Mouse (Mus musculus): ENCODE measurements around the gene Ammecr1.

Ammecr1 gene

DNA sequence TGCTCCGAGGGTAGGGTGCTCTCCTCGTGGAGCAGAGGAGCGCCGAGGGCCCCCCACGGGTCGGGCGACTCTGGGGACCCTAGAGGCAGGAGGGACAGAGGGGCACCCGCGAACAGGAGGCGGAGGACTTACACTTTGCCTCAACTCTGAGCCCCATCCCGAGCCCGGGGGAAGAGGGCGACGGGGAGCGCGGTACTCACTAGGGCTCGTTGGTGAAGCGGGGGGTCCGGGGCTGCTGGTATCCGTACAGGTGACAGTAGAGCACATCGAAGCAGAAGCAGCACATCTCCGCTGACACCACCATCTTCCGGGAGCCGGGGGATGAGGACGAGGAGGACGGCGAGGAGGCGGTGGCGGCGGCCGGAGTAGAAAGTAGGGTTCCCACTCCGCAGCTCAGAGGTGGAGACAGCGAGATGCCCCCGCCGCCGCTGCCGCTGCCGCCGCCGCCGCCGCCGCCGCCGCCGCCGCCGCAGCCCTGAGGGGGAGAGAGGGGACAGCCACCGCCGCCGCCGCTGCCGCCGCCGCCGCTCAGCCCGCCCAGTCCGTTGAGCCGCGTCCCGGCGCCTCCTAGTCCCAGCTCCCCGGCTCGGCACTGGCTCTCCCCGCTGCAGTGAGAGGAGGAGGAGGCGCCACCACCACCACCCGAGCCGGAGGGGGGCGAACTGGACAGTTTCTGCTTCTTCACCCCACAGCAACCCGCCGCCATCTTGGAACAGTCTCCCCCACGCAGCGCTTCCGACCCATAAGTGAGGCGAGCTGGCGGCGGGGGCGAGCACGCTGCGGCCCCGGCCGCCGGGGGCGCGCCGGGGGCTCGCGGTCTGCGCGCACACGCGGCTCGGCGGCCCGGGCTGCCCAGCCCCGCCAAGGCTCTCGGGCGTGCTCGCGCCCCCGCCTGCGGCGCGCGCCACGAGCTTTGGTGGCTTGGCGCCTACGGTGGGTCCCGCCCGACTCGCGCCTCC, at the start of gene Ammecr1:
TSS of gene Ammecr1 (minus strand) at position 721 of the 959 bp plus-strand sequence.
- peak; percentile 71 to 87 for DNase-seq (ENCODE audit: low spot score in 2 of 2)

- no peak for DNase-seq (ENCODE audit: low spot score in 2 of 2)
Observed at GRCm38 (mm10) chrX:143014118-143014517, 47.6 kb upstream of the Ammecr1 start.

- no peak for DNase-seq (ENCODE audit: low spot score in 2 of 2)
Observed at GRCm38 (mm10) chrX:143012334-143012733, 45.8 kb upstream of the Ammecr1 start.

- DNase-seq (ENCODE audit: low spot score in 2 of 2), result no peak
Observed at GRCm38 (mm10) chrX:143011865-143012264, 45.3 kb upstream of the Ammecr1 start.

DNA sequence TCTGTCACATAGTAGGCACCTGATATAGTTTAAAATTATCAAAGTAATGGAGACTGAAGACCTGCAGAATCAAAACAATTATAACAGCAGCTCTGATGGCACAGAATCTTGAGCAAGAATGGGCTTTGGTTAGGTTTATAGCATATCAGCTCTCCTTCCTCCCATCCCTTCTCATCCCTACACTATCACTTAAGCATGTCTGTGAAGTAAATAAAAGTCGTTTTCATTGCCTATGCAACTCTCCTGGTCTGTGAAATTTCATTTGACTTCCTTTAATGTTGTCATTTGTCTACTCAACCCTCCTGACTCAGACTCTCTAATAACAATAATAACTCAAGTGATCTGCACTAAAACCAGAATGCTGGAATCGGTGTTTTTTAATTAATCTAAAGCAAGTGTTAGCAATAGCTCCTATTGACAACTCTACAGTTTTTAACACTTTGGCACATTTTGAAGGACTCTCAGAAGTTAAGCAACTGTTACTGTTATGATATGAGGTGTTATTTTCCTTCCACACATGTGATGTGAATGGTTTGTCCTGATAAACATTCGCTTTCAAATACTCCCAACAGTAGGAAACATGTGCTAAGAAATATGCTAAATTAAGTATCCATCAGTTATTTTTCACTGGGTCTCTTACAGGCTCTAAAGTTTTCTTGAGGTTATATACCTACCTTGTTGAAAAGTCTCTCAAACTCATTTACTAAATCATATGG, 37.8 kb upstream of the Ammecr1 start:
- no peak for DNase-seq (ENCODE audit: low spot score in 2 of 2)

GRCm38 (mm10) chrX:142997214-142997613, 30.7 kb upstream of the Ammecr1 start:
- DNase-seq (ENCODE audit: low spot score in 2 of 2), result no peak

GRCm38 (mm10) chrX:142994514-142994913, 28.0 kb upstream of the Ammecr1 start:
- no peak for DNase-seq (ENCODE audit: low spot score in 2 of 2)

DNA sequence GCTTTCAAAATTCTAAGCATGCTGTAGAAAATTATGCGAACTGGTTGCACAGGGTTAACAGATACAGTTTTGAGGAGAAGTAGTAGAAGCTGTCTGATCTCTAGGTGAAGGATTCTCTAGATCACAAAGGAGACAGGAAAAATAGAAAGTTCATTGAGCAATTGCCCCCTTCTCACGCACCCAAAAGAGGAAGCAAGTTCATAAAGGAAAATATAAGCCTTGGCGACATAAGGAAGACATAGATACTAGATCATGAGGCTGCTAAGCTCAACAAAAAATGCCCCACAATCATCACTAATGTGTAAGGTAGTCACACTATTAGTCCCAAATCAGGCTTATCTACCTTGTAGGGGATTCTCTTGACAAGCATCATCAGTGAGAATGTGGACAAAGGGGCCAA, 17.6 kb upstream of the Ammecr1 start:
- no peak for DNase-seq (ENCODE audit: low spot score in 2 of 2)

GRCm38 (mm10) chrX:142983638-142984037, 17.1 kb upstream of the Ammecr1 start:
- no peak for DNase-seq (ENCODE audit: low spot score in 2 of 2)

DNA sequence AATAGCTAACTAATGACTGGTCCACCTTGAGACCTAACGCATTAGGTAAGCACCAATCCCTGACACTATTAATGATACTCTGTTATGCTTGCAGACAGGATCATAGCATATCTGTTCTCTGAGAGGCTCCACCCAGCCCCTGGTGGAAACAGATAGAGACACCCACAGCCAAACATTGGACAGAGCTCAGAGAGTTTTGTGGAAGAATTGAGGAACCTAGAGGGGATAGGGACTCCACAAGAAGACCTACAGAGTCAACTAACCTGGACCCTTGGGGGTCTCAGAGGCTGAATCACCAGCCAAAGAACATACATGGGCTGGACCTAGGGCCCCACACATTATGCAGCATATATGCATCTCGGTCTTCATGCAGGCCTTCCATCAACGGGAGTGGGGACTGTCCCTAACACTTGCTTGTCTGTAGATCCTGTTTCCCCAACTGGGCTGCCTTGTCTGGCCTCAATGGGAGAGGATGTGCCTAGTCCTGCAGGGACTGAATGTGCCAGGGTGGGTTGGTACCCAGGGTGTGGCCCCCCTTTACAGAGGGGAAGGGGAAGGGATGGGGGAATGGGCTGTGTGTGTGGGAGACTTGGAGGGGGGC, 15.1 kb upstream of the Ammecr1 start:
- peak in 1 of 2 experiments; percentile 39 for DNase-seq (ENCODE audit: low spot score in 2 of 2)

- DNase-seq (ENCODE audit: low spot score in 2 of 2), result no peak
Observed at GRCm38 (mm10) chrX:142980855-142981529, 14.5 kb upstream of the Ammecr1 start.

DNA sequence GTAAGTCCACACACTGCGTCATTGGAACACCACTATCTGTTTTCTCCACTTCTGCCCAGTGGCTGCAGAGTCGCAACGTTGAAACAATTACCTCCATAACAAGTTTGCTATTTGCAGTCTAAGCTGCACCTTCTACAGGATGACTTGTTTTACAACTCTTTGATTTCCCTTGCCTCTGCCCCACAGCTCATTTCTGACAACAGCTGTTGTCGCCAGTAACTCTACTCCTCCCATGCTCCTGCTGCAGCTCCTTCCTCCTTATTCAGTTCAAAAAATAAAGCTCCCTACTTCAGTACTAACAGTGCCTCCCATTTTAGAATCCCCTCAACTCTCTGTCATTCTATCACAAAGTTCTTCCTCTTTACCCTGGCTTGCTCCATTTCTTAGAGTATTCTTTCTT, 12.7 kb upstream of the Ammecr1 start:
- no peak for DNase-seq (ENCODE audit: low spot score in 2 of 2)

DNA sequence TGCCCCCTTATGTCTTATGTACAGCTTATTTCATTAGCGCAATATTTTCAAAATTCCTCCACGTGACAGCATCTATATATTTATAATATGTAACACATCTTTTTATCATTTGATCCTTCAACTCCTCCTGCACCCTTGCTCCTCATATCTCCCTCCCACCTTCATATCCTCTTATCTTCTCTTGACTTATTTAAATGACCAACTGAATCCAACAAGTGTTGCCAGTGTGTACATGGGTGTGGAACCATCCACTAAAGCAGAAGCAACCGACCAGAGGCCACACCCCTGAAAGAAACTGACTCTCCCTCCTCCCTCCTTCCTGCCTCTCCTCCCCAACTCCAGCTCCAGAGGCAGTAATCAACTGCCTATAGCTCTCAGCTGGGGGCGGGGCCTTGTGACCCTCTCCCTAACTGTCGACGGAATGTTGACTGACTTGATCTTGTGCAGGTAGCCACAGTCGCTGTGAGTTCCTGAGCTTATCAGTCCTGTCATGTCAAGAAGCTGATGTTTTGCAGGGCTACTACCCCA, 6.0 kb upstream of the Ammecr1 start:
- DNase-seq (ENCODE audit: low spot score in 2 of 2), result peak; percentile 45 to 69

GRCm38 (mm10) chrX:142971759-142972158, 5.2 kb upstream of the Ammecr1 start:
- DNase-seq (ENCODE audit: low spot score in 2 of 2), result no peak

- peak in 1 of 2 experiments; percentile 13 for DNase-seq (ENCODE audit: low spot score in 2 of 2)
Observed at GRCm38 (mm10) chrX:142967067-142967466, 539 bp upstream of the Ammecr1 start.

DNA sequence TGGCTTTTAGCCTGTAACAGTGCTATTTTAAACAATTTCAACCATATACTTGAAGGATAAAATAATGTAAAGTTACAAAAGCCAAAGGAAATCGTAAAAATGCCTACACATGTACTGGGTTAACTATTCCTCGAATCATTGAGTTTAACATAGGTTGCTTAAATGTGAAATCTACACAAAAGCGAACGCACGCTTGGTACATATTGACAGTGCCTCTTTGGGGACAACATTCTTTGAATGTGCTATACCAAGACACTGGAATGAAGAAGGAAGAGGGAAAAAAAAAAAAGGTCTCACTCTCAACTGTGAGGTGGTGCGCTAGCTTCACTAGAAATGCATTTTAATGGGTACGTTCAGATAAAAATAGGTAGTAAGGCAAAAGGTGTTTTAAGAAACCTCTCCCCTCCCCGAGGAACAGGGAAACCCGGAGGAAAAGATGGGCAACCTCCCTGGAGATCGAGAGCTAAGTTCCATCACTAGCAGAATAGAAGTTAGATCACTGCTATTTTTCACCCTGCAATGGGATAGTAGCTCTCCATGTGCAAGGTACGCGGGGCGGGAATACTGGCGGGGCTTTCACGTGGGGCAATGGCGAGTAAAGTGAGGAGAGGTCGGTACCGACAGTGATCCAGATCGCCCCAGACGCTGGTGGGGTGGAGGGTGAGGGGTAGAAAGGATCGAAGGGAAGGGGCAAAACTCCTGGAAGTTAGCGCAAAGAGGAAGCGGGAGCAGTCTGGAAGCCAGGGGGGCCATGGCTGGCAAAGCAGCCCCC, 1.1 kb downstream of the Ammecr1 start:
- DNase-seq (ENCODE audit: low spot score in 2 of 2), result peak; percentile 14 to 67

DNA sequence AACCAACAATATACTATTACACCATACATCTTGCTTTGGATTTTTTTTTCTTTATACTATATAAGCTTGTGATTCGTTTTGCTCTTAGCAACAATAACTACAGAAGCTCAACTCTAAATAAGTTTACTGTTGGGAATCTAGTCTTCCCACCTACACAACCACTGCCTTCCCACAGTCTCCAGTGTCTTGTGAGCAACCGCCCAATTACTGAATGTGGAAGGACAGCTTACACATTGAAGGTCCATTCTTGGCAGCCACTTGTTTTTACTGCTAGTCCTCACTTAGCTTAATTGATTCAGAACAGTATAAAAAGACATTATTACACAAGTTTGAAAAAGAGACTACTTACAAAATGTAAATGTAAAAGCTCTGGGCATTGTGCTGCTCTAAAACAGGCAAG, 6.1 kb downstream of the Ammecr1 start:
- no peak for DNase-seq (ENCODE audit: low spot score in 2 of 2)

DNA sequence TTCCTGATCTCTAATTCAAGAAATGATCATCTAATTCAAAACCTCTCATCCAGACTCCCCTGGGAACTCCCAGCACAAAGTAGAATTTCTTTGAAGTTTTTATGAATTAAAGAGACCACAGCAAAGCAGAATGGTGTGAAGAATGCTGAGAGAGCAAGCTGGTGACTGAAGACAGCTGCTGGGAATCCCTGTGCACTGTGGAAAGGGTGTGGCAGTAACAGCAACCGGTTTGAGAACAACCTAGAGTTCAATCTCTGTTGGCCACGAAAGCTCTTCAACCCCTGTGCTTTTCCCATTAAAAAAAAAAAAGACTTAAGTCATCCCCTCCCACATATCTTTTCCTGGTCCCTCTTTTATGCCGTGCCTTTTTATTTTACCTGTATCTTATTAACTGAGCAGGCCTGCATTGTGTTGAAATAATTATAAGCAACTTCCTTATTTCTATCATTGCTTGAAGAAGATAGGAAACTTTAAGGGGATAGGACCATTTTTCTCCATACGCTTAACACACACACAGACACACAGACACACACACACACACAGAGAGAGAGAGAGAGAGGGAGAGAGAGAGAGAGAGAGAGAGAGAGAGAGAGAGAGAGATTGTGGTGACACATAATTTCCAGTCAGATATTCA, 6.7 kb downstream of the Ammecr1 start:
- no peak for DNase-seq (ENCODE audit: low spot score in 2 of 2)

DNA sequence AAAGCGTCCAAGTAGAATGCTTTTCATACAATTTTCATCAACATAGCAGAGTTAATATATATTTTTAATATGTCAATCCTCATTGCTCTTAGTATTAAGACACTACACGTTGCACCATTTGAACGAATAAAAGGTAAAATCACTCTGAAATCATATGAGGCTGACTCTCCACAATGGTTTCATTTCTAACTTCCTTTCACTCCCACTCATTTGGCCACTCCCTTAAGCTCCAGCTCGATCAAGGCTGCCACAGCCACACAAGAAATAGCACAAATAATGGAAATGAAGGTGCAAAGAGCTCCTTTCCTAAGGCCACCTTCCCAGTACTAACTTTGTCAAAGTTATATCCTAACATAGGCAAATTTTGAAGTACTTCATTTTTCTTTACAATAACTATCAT, 38.1 kb downstream of the Ammecr1 start:
- DNase-seq (ENCODE audit: low spot score in 2 of 2), result no peak

- DNase-seq (ENCODE audit: low spot score in 2 of 2), result no peak
Observed at GRCm38 (mm10) chrX:142917394-142917793, 49.1 kb downstream of the Ammecr1 start.
